Mouse (Mus musculus): ENCODE data around the gene Map7. TPM values are rescaled to one million over a fixed set of nuclear protein-coding genes. Genes with fewer than 3 reads are reported as not detected.

The Map7 gene
- total and polyA plus RNA-seq, 2 experiments from 2014 or later: 6.3 to 14.5 TPM

- 67% methylated on average over 2 of the region's 2 CpGs for WGBS
- Histone ChIP-seq H3K9me3 (ENCODE audit: low read length) (no peaks in the 10 kb centered on the region), H3K27me3 (ENCODE audit: insufficient read depth, low read length) (no peaks in the 10 kb centered on the region), H3K4me2 (ENCODE audit: low read depth) (no peak overlapping the region), H3K36me3 (ENCODE audit: insufficient read depth) (no peaks in the 10 kb centered on the region; the same call in 1 of the 2 replicates), H3K4me3 (ENCODE audit: low read depth, low read length) (no peak overlapping the region), H3K9ac (no peak overlapping the region), H3K27ac (ENCODE audit: low read depth, low read length) (no peak overlapping the region), H3K4me1 (ENCODE audit: insufficient read depth) (peaks cover 20% of the 10 kb centered on the region)
- DNase-seq (no peak), ATAC-seq (no peak)
- TF ChIP-seq CTCF (IDR thresholded peaks at IDR 0.05; ENCODE audit: low read depth): peak; percentile 30
Observed at GRCm38 (mm10) chr10:20314797-20315196, 166.5 kb downstream of the Map7 start.

- DNase-seq: no peak
- Histone ChIP-seq H3K9me3 (ENCODE audit: low read length) (no peaks in the 10 kb centered on the region), H3K27ac (ENCODE audit: low read depth, low read length) (no peak overlapping the region), H3K27me3 (ENCODE audit: insufficient read depth, low read length) (no peaks in the 10 kb centered on the region), H3K4me3 (ENCODE audit: low read depth, low read length) (no peak overlapping the region), H3K36me3 (ENCODE audit: insufficient read depth) (peaks cover 1% of the 10 kb centered on the region; the same call in 1 of the 2 replicates), H3K4me1 (ENCODE audit: insufficient read depth) (peaks cover 10% of the 10 kb centered on the region), H3K9ac (no peak overlapping the region), H3K4me2 (ENCODE audit: low read depth) (no peak overlapping the region)
- WGBS: 93% methylated on average over 5 of the region's 5 CpGs
- TF ChIP-seq CTCF (IDR thresholded peaks at IDR 0.05; ENCODE audit: low read depth): no peak
- no peak for ATAC-seq
Observed at GRCm38 (mm10) chr10:20317466-20317865, 169.2 kb downstream of the Map7 start.

- Histone ChIP-seq H3K36me3 (ENCODE audit: insufficient read depth) (peaks cover 40% of the 10 kb centered on the region), H3K4me3 (ENCODE audit: low read depth, low read length) (no peak overlapping the region)
- no peak for DNase-seq
Observed at GRCm38 (mm10) chr10:20326226-20326625, 178.0 kb downstream of the Map7 start.

More at GRCm38 (mm10) chr10:20326226-20326625, 178.0 kb downstream of the Map7 start:
- Histone ChIP-seq H3K9me3 (ENCODE audit: low read length) (no peaks in the 10 kb centered on the region), H3K4me1 (ENCODE audit: insufficient read depth) (no peaks in the 10 kb centered on the region), H3K9ac (no peak overlapping the region), H3K27me3 (ENCODE audit: insufficient read depth, low read length) (no peaks in the 10 kb centered on the region), H3K27ac (ENCODE audit: low read depth, low read length) (no peak overlapping the region), H3K4me2 (ENCODE audit: low read depth) (no peak overlapping the region)
- TF ChIP-seq CTCF (IDR thresholded peaks at IDR 0.05; ENCODE audit: low read depth): no peak
- ATAC-seq: no peak

Small RNA genes lying within 50 kb of the gene (microRNA-seq; reads per million reads assigned to microRNA genes)
- gene Mir6413: 0 reads per million in 2 experiments

Other genes with a start within 250 kb of the Map7 start
- 26.5 and 38.2 TPM in 2 replicates for gene Pex7, start 240.8 kb upstream of the Map7 start, total RNA-seq (2014; rRNA removed)
- 31.2 and 33.8 TPM in 2 replicates for gene Pex7, start 240.8 kb upstream of the Map7 start, polyA plus RNA-seq (2015; fragmentation: Nextera tagmentation; extraction: Ambion mirVana)
- gene Map3k5, start 214.0 kb upstream of the Map7 start, total RNA-seq (2014; rRNA removed): 4.8 and 5.8 TPM in 2 replicates
- gene Map3k5, start 214.0 kb upstream of the Map7 start, polyA plus RNA-seq (2015; fragmentation: Nextera tagmentation; extraction: Ambion mirVana): 0.77 and 1.3 TPM in 2 replicates
- gene Bclaf1, start 164.0 kb downstream of the Map7 start, total RNA-seq (2014; rRNA removed): 141 and 178 TPM in 2 replicates
- gene Bclaf1, start 164.0 kb downstream of the Map7 start, polyA plus RNA-seq (2015; fragmentation: Nextera tagmentation; extraction: Ambion mirVana): 79.5 and 101 TPM in 2 replicates
- gene Mtfr2, start 199.3 kb downstream of the Map7 start, total RNA-seq (2014; rRNA removed): 0.38 and 0.57 TPM in 2 replicates
- 0.14 and 0.47 TPM in 2 replicates for gene Mtfr2, start 199.3 kb downstream of the Map7 start, polyA plus RNA-seq (2015; fragmentation: Nextera tagmentation; extraction: Ambion mirVana)